Mouse (Mus musculus) spleen, embryonic (tissue): ENCODE data around the gene Wdr24.

Experiments
- CTCF ChIA-PET: fragments of 350-600 bp; sonication (Branson Sonifier 250); formaldehyde crosslinking; loops from one replicate; lab custom pipeline; 2022; lab: Charles Lee

Gene Wdr24

DNA sequence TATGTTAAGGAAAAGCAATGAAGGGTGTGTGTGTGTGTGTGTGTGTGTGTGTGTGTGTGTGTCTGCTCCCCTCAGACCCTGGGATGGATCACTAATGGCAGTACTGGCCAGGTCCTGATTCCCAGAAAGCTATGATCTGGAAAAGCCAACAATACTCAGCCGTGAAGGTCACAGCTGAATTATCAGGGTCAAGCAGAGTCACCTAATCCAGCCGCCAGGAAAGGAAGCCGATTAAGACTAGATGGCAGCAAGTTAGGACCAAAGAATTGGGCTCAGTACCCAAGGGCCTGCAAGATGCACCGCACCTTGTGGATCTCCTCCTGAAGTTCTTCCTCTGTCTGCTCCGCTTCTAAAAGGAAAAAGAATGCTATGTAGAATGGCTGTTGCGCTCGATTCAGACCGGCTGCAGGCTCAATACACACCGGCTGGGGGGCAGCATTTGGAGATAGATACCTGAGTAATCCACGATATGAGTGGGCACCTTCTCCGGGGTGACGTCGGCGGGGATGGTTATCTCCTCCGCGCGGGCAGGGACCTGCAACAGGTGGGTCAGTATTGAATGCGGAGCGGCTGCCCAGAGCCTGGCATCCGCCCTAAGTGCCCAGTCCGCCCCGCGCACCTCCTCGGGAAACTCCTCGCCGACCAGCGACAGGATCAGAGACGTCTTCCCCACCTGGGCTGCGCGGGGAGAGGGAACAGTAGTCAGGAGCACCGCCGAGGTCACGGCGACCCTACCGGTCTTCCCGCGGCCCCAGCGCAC, 20.4 kb downstream of the Wdr24 start:
- CTCF ChIA-PET: interaction anchor here (0.6 to 0.7 kb wide), 4 partner anchors 9 to 167 kb away, joined by 3 to 5 read pairs (median 4); partner anchors contain the start of gene Mcrip2

GRCm38 (mm10) chr17:25844396-25844901, 21.0 kb downstream of the Wdr24 start, which contains the start of gene Rhot2:
Gene Rhot2, minus strand, starts transcription at chr17:25844851.
- CTCF ChIA-PET: interaction anchor here (0.6 to 0.7 kb wide), 2 partner anchors 9 to 166 kb away, joined by 3 to 5 read pairs; no protein-coding TSS in a partner anchor

- CTCF ChIA-PET: interaction anchor here (1.6 kb wide), 1 partner anchor 27 kb away, joined by 4 read pairs; the partner anchor contains the start of gene Stub1
Observed at GRCm38 (mm10) chr17:25860229-25860628, 36.8 kb downstream of the Wdr24 start.

DNA sequence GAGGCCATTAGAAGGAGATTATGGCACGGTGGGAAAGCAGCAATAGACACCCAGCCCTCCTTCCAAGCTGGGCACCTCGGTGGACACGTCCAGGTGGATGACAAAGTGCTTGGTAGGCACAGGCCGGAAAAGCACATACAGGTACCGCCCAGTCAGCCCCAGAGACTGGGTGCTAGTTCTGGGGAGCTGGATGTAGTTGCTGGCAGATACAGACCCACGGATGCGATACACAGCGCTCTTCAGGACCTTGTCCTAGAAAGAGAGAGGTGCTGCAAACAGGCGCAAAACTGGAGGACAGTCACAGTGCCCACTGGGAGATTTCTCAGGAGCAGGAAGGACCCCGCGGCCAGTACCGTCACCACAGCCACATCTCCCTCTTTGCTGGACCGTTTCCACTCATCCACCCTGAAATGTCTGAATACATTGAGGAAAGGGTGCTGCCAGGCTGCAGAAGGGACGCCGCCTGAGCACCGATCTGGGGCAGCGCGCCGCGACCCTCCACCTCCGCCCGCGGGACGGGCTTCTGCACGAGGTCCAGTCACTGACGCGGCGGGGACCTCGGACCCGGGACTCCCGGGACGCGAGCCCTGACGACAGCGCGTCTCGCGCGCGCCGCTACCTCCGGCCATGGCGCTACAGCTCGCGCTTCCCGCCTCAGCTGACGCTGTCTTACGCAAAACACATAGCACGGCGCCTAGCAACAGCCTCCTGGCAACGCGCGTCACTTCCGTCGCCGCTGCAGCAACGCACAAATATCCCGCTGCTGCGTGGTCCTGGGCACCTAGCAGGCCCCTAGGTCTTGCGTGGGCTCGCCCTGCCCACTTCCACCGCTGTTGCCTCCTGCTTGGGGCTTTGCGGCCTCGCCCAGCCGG, 37.6 kb downstream of the Wdr24 start, which contains the start of gene Wdr90:
TSS of gene Wdr90 (minus strand) at position 670 of the 872 bp plus-strand sequence.
- CTCF ChIA-PET: interaction anchor here (0.6 to 1.6 kb wide), 2 partner anchors 27 to 28 kb away, joined by 3 to 4 read pairs; partner anchors contain the start of gene Stub1

- CTCF ChIA-PET: interaction anchor here (0.6 kb wide), 1 partner anchor 29 kb away, joined by 3 read pairs; the partner anchor contains the start of gene Stub1
Observed at GRCm38 (mm10) chr17:25861704-25862612, 38.5 kb downstream of the Wdr24 start.

- CTCF ChIA-PET: interaction anchor here (0.7 kb wide), 1 partner anchor 232 kb away, joined by 3 read pairs; the partner anchor contains the start of gene Nme4
Observed at GRCm38 (mm10) chr17:25863681-25864080, 40.3 kb downstream of the Wdr24 start.

- CTCF ChIA-PET: interaction anchor here (0.7 kb wide), 1 partner anchor 231 kb away, joined by 3 read pairs; the partner anchor contains the start of gene Nme4
Observed at GRCm38 (mm10) chr17:25864311-25864710, 40.9 kb downstream of the Wdr24 start.

- CTCF ChIA-PET: no interaction called here
Observed at GRCm38 (mm10) chr17:25865288-25865687, 41.9 kb downstream of the Wdr24 start.

DNA sequence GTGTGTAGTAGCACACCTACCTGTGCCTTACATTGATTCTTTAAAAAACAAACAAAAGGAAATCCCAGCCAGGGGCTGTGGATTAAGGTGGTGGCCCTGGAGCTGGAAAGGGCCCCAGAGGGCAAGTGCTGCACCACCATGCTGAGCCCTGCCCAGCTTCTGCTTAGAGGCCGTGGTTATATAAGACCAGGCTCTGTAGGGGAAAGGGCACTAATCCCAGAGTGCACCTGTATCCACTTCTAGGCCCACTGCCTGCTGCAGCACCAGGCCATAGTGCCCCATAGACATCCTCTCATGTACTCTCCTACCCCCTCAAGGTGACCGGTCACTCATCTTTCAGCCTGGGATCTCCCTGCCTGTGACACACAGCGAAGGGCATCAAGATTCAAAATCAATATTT, 42.7 kb downstream of the Wdr24 start:
- CTCF ChIA-PET: no interaction called here

DNA sequence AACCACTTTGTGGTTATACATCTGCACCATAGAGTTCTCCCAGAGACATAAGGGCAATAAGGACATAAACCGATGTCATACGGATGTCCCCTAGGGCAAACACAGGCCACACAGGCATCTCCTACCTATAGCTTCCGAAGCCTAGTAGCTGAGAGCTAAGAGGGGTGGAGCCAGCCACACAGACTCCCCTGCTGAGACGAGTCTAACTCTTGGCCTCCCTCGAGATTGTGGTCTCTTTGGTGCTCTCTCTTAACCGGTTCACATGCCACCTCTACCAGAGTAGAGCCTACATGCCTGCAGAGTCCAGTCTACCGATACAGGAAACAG, 44.0 kb downstream of the Wdr24 start:
- CTCF ChIA-PET: no interaction called here

DNA sequence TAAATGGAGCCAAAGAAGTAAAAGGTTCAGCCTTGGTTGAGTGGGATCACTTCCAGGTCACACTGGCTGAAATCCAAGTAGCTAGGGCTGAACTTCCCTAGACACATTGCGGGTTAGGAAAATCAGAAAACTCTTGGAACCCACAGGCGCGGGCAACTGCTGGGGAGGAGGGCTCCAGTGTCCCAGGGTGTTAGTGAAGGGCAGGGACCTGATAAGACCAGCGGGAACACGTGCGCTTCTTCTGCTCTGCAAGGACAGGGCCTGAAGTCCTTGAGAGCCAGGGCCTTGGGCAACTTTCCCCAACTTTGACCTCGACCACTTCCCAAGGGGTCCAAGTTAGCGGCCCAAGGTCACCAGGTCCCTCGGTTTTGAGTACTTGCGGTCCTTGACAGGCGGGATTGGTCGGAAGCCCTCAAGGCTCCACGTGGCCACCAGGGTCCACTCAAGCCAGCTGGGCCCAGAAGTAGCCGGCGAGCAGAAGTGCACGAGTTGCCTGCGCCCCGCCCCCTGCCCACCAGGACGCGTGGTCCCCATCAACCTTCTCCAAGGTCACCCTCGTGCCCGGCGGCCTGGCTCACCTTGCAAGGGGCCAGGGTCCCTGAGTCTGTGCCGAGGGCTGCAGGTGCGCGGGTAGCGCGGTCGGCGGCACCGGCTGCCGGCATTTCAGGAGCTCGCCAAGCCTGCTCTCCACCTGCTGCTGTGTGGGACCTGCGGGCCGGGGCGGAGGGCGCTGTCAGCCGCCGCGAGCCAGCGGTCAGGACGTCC, 44.6 kb downstream of the Wdr24 start:
- CTCF ChIA-PET: interaction anchor here (0.6 to 1.0 kb wide), 2 partner anchors 24 to 141 kb away, joined by 3 to 4 read pairs; no protein-coding TSS in a partner anchor

GRCm38 (mm10) chr17:25868601-25869191, 45.3 kb downstream of the Wdr24 start, which contains the start of gene Mcrip2:
Gene Mcrip2, minus strand, starts transcription at chr17:25868764.
- CTCF ChIA-PET: interaction anchor here (0.6 to 1.0 kb wide), 2 partner anchors 25 to 140 kb away, joined by 3 to 4 read pairs; no protein-coding TSS in a partner anchor

DNA sequence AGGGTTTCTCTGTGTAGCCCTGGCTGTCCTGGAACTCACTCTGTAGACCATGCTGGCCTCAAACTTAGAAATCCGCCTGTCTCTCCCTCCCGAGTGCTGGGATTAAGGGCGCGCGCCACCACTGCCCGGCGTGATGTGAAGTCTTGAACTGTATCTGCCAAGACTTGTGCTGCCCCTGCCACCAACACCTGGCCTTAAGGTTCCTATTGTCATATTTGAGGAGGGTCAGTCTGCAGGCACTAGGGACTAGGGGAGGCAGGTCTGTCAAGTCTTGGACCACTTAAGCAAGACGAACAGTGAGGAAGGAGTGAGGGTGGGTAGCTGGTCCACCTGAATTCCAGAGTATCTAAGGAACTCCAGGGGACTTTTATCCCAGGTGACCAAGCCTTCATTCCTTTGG, 46.1 kb downstream of the Wdr24 start:
- CTCF ChIA-PET: interaction anchor here (1.0 kb wide), 1 partner anchor 139 kb away, joined by 3 read pairs; no protein-coding TSS in a partner anchor

DNA sequence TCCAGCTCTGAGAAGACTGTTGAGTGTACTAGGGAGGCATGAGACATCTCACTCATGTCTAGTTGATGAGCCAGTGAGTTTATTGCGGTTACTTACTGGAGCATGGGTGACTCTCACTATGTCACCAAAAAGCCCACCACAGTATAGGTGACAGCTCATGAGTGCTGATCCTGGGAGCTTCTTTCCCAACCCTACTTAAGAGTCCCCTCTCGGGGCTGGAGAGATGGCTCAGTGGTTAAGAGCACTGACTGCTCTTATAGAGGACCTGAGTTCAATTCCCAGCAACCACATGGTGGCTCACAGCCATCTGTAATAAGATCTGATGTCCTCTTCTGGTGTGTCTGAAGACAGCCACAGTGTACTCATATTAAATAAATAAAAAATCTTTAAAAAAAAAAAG, 46.5 kb downstream of the Wdr24 start:
- CTCF ChIA-PET: interaction anchor here (0.6 to 0.8 kb wide), 2 partner anchors 25 to 35 kb away, joined by 3 to 4 read pairs; no protein-coding TSS in a partner anchor

- CTCF ChIA-PET: interaction anchor here (0.9 kb wide), 1 partner anchor 114 kb away, joined by 3 read pairs; the partner anchor contains the start of gene Capn15
Observed at GRCm38 (mm10) chr17:25871566-25871965, 48.1 kb downstream of the Wdr24 start.

DNA sequence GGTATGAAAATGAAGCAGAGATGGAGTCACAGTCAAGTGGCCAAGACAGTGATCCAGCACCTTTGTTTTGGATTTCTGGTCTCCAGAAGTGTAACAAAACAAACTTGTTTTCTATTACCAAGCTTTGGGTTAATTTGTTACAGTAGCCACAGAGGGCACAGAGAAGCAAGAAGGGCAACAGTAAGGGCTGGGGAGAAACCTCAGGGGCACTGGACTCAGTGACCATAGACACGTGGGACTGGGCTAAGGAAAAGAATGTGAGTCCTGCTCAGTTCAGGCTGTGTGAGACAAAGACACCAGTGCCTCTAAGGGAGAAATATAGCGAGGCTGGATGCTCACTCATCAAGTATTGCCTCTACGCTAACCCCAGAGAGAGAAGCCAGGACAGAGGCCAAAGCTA, 49.2 kb downstream of the Wdr24 start:
- CTCF ChIA-PET: no interaction called here

GRCm38 (mm10) chr17:25873405-25874147, 50.1 kb downstream of the Wdr24 start:
- CTCF ChIA-PET: interaction anchor here (0.7 kb wide), 1 partner anchor 390 kb away, joined by 5 read pairs; no protein-coding TSS in a partner anchor
